Mouse (Mus musculus): Measurements from ENCODE around the gene Gm10272. TPM values are rescaled to one million over a fixed set of nuclear protein-coding genes. Genes with fewer than 3 reads are reported as not detected.
"Not testable (repeated sequence)": the region's sequence is repeated elsewhere in the genome, so short reads cannot be mapped to it uniquely, and the experiment has no call there.

The Gm10272 gene
- polyA plus RNA-seq, 1 experiment, result not detected

DNA sequence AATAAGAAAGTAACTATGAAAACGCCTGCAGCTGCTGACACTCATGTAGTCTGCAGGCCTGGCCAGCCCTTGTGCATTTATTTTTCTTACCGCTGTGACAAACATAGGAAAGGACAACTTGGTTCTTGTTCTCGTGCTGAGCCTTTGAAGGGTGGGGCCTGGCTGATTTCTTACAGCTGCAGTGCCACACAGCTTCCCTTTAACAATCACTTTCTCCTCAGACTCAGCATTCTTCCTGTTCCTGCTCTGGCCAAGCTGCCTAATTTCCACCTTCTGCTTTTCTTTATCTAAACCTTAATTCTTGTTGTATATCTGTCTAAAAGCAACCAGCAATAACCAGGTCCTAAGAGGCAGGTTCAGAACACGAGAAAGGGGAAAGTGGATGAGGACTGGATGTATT lies 7.3 kb downstream of the Gm10272 start:
- WGBS, result 71% methylated on average over 4 of the region's 4 CpGs
- no peak overlapping the region for H3K4me3 ChIP-seq (replicated peaks; ENCODE audit: insufficient read depth, low read depth, low read length)
- H3K27ac ChIP-seq (ENCODE audit: insufficient read depth, low read length), result no peak overlapping the region
- DNase-seq, result no peak
- no peak for TF ChIP-seq CTCF (IDR thresholded peaks at IDR 0.05; ENCODE audit: borderline replicate concordance, insufficient read depth, low read depth, low read length)
- no peak for TF ChIP-seq POLR2A (IDR thresholded peaks at IDR 0.05; ENCODE audit: borderline replicate concordance, insufficient read depth, low read length)
- no peaks in the 10 kb centered on the region for H3K27me3 ChIP-seq (ENCODE audit: control insufficient read depth, insufficient read depth, low read length)
- no peaks in the 10 kb centered on the region for H3K4me1 ChIP-seq (ENCODE audit: control insufficient read depth, insufficient read depth, low read length)

DNA sequence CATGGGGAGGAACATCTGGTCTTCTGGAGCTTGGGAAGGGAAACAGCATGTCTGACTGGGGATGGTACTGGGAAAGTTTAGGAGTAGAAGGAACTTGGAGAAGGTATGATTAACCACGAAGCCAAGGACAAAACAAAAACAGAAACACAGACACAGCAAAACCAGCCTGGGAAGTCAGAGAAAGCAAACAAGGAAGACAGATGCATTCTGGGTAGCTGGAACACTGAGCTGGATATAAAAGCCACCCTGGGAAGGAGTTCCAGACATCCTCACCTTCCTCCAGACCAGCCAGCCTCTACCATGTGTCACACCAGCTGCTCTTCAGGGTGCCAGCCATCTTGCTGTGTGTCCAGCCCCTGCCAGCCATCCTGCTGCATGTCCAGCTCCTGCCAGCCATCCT lies 9.1 kb downstream of the Gm10272 start, which contains the start of gene Gm10142:
Gene Gm10142 (plus strand): TSS at position 301 of the 400 bp plus-strand sequence.
- Histone ChIP-seq H3K27ac (ENCODE audit: insufficient read depth, low read length) (no peak within 1 kb of the TSS), H3K27me3 (ENCODE audit: control insufficient read depth, insufficient read depth, low read length) (no peaks in the 10 kb centered on the region), H3K4me1 (ENCODE audit: control insufficient read depth, insufficient read depth, low read length) (no peaks in the 10 kb centered on the region), H3K4me3 (replicated peaks; ENCODE audit: insufficient read depth, low read depth, low read length) (no peak within 1 kb of the TSS)
- no peak for TF ChIP-seq POLR2A (IDR thresholded peaks at IDR 0.05; ENCODE audit: borderline replicate concordance, insufficient read depth, low read length)
- no peak for TF ChIP-seq CTCF (IDR thresholded peaks at IDR 0.05; ENCODE audit: borderline replicate concordance, insufficient read depth, low read depth, low read length)
- 77% methylated on average over 1 of the region's 1 CpGs for WGBS
- DNase-seq, result no peak

DNA sequence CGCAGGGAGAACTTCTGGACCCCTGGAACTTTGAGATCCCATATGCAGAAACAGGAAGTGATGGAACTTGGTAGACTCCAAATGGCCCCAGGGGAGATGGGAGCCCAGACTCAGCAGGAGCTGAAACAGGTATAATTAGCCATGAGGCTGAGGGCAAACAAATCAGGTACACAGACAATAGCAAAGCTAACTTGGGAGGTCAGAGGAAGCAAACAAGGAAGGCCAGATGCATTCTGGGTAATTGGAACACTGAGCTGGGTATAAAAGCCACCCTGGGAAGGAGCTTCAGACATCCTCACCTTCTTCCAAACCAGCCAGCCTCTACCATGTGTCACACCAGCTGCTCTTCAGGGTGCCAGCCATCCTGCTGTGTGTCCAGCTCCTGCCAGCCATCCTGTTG lies 13.9 kb downstream of the Gm10272 start, which contains the start of gene Krtap12-1:
Gene Krtap12-1 (plus strand): TSS at position 301 of the 400 bp plus-strand sequence.
- not testable (repeated sequence) for H3K4me3 ChIP-seq (replicated peaks; ENCODE audit: insufficient read depth, low read depth, low read length); H3K27ac ChIP-seq (ENCODE audit: insufficient read depth, low read length); DNase-seq; H3K27me3 ChIP-seq (ENCODE audit: control insufficient read depth, insufficient read depth, low read length); H3K4me1 ChIP-seq (ENCODE audit: control insufficient read depth, insufficient read depth, low read length)
- WGBS, result 97% methylated on average over 1 of the region's 1 CpGs

DNA sequence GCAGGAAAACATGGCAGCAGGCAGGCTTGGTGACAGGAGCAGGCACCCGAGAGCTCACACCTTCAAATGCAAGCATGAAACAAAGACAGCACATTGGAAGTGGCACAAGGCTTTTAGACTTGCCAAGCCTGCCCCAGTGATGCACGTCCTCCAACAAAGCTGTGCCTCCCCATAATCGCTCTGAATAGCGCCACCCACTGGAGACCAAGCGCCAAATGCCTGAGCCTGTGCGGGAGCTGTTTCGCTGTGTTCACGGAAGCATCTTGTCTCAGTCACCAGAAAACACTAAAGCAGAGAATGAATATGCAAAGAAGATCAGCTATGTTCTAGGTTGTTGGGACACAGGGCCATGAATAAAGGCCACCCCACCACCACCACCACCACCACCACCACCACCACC lies 18.4 kb downstream of the Gm10272 start:
- TF ChIP-seq CTCF (IDR thresholded peaks at IDR 0.05; ENCODE audit: borderline replicate concordance, insufficient read depth, low read depth, low read length), result no peak
- TF ChIP-seq POLR2A (IDR thresholded peaks at IDR 0.05; ENCODE audit: borderline replicate concordance, insufficient read depth, low read length), result no peak
- no peak overlapping the region for H3K27ac ChIP-seq (ENCODE audit: insufficient read depth, low read length)
- H3K4me1 ChIP-seq (ENCODE audit: control insufficient read depth, insufficient read depth, low read length), result no peaks in the 10 kb centered on the region
- WGBS, result 72% methylated on average over 8 of the region's 8 CpGs
- no peak for DNase-seq
- no peak overlapping the region for H3K4me3 ChIP-seq (replicated peaks; ENCODE audit: insufficient read depth, low read depth, low read length)
- H3K27me3 ChIP-seq (ENCODE audit: control insufficient read depth, insufficient read depth, low read length), result no peaks in the 10 kb centered on the region

DNA sequence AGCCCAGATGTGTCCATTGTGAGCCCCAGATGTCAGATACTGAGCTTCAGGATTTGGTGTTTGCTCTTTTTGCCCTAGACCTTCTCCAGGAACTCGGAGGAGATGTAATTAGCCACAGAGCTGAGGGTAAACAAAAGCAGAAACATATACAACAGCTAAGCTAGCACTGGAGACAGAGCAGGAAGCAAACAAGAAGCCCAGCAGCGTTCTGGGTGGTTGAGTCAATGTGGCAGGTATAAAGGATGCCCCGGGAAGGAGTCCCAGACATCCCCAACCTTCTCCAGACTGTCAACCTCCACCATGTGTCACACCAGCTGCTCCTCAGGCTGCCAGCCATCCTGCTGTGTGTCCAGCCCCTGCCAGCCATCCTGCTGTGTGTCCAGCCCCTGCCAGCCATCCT lies 19.8 kb downstream of the Gm10272 start, which contains the start of gene Gm10100:
Gene Gm10100 (plus strand): TSS at position 301 of the 400 bp plus-strand sequence.
- Histone ChIP-seq H3K27ac (ENCODE audit: insufficient read depth, low read length) (no peak within 1 kb of the TSS), H3K4me1 (ENCODE audit: control insufficient read depth, insufficient read depth, low read length) (no peaks in the 10 kb centered on the region), H3K4me3 (replicated peaks; ENCODE audit: insufficient read depth, low read depth, low read length) (no peak within 1 kb of the TSS), H3K27me3 (ENCODE audit: control insufficient read depth, insufficient read depth, low read length) (no peaks in the 10 kb centered on the region)
- TF ChIP-seq CTCF (IDR thresholded peaks at IDR 0.05; ENCODE audit: borderline replicate concordance, insufficient read depth, low read depth, low read length) (no peak), POLR2A (IDR thresholded peaks at IDR 0.05; ENCODE audit: borderline replicate concordance, insufficient read depth, low read length) (no peak)
- peak; percentile 8 to 25 for DNase-seq
- 13% methylated on average over 3 of the region's 3 CpGs for WGBS

DNA sequence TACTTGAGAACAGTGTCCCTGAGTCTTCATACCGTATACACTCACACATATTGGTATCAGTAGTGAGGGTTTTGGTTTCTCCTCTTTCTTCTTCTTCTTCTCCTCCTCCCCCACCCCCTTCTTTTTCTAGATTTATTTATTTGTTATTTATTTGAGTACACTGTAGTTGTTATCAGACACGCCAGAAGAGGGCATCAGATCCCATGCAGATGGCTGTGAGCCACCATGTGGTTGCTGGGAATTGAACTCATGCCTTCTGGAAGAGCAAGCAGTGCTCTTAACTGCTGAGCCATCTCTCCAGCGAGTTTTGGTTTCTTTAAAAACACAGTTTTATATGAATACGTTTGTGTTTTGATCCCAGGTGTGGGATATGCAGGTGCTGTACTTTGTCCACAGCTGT lies 21.9 kb downstream of the Gm10272 start:
- 79% methylated on average over 4 of the region's 4 CpGs for WGBS
- H3K4me1 ChIP-seq (ENCODE audit: control insufficient read depth, insufficient read depth, low read length), result no peaks in the 10 kb centered on the region

DNA sequence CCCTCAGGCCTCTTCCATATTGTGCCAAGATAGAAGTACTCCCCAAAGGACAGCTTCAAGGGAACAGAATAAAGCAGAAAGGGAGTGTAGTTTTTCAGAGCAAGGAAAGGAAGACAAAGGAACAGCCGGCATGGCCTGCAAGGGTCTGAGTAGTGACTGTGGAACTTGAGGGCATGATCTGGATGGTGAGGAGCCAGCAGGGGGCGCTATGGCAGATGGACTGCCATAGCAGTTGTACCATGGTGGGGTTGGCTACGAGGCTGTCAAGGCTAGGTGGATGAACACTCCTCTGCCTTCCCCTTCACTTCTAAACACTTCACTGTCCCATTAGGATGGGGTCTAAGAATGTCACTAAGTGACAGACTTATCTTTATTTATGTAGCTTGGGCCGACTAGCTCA lies 22.8 kb downstream of the Gm10272 start:
- Histone ChIP-seq H3K4me1 (ENCODE audit: control insufficient read depth, insufficient read depth, low read length) (no peaks in the 10 kb centered on the region), H3K27ac (ENCODE audit: insufficient read depth, low read length) (no peak overlapping the region), H3K27me3 (ENCODE audit: control insufficient read depth, insufficient read depth, low read length) (no peaks in the 10 kb centered on the region), H3K4me3 (replicated peaks; ENCODE audit: insufficient read depth, low read depth, low read length) (no peak overlapping the region)
- TF ChIP-seq CTCF (IDR thresholded peaks at IDR 0.05; ENCODE audit: borderline replicate concordance, insufficient read depth, low read depth, low read length), result no peak
- TF ChIP-seq POLR2A (IDR thresholded peaks at IDR 0.05; ENCODE audit: borderline replicate concordance, insufficient read depth, low read length), result no peak
- DNase-seq, result no peak
- WGBS, result 60% methylated on average over 4 of the region's 4 CpGs

More for the DNA sequence above, 21.9 kb downstream of the Gm10272 start:
- DNase-seq, result no peak
- Histone ChIP-seq H3K4me3 (replicated peaks; ENCODE audit: insufficient read depth, low read depth, low read length) (no peak overlapping the region), H3K27ac (ENCODE audit: insufficient read depth, low read length) (no peak overlapping the region), H3K27me3 (ENCODE audit: control insufficient read depth, insufficient read depth, low read length) (no peaks in the 10 kb centered on the region)
- TF ChIP-seq CTCF (IDR thresholded peaks at IDR 0.05; ENCODE audit: borderline replicate concordance, insufficient read depth, low read depth, low read length) (no peak), POLR2A (IDR thresholded peaks at IDR 0.05; ENCODE audit: borderline replicate concordance, insufficient read depth, low read length) (no peak)

DNA sequence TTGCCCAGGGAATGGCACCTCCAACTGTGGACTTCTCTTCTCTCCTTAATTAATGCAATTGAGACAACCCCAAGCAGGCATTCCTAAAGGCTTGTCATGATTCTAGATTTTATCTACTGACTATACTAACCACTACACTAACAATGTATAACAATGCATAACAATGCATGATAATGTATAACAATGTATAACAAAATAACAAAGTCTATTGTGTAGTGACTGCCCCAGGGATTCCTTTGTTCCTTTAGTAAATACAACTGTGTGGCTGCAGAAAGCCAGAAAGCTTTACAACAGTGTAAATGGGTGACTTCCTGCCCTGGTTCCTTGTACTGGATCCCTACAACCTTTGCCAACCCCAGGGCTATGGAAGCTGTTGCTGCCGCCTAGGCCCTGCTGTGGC lies 29.5 kb downstream of the Gm10272 start:
- H3K27me3 ChIP-seq (ENCODE audit: control insufficient read depth, insufficient read depth, low read length), result no peaks in the 10 kb centered on the region
- no peak for DNase-seq
- no peak overlapping the region for H3K27ac ChIP-seq (ENCODE audit: insufficient read depth, low read length)
- H3K4me1 ChIP-seq (ENCODE audit: control insufficient read depth, insufficient read depth, low read length), result no peaks in the 10 kb centered on the region
- 84% methylated on average over 1 of the region's 1 CpGs for WGBS
- TF ChIP-seq CTCF (IDR thresholded peaks at IDR 0.05; ENCODE audit: borderline replicate concordance, insufficient read depth, low read depth, low read length) (no peak), POLR2A (IDR thresholded peaks at IDR 0.05; ENCODE audit: borderline replicate concordance, insufficient read depth, low read length) (no peak)
- H3K4me3 ChIP-seq (replicated peaks; ENCODE audit: insufficient read depth, low read depth, low read length), result no peak overlapping the region

Data from cerebellum, adult 2 months (tissue).